13 mouse cellular contexts compared by ENCODE assay signal in genomic region chr5:75450564-75450963, GRCm38 (mm10).
DNase-seq lines count a peak whose midpoint lies in the region; ATAC-seq and TF ChIP-seq lines count a peak whose summit lies in the region.
"Had no signal": no experiment of that assay in that cellular context is flagged by ENCODE, and none has a peak within 500 bp of the region (broad histone marks: within the 10 kb centered on the region; RNA-seq: fewer than 3 reads in every experiment).

No protein-coding gene starts in this region.

- H3K9me3 ChIP-seq in erythroblast, embryonic 14.5 days (ENCODE audit: control insufficient read depth, low read length): no peaks in the 10 kb centered on the region
- H3K9me3 ChIP-seq in kidney, embryonic 14.5 days (ENCODE audit: control insufficient read depth, low read length): no peaks in the 10 kb centered on the region
- no peaks in the 10 kb centered on the region for H3K9me3 ChIP-seq in MEL (replicated peaks; ENCODE audit: insufficient read depth, low read length)
- no peaks in the 10 kb centered on the region for H3K9me3 ChIP-seq in liver, embryonic 15.5 days (replicated peaks)
- no peaks in the 10 kb centered on the region for H3K9me3 ChIP-seq in forebrain, embryonic 13.5 days (replicated peaks)
- H3K9me3 ChIP-seq: limb, embryonic 13.5 days had no signal

- H3K9ac ChIP-seq in kidney, embryonic 14.5 days (ENCODE audit: low read depth, low read length): no peak overlapping the region
- H3K9ac ChIP-seq in MEL (ENCODE audit: control insufficient read depth, low read depth, low read length, poor library complexity, severe bottlenecking): peak overlapping the region; percentile 78
- H3K9ac ChIP-seq in liver, embryonic 15.5 days: no peak overlapping the region
- H3K9ac ChIP-seq in forebrain, embryonic 13.5 days: no peak overlapping the region
- H3K9ac ChIP-seq: limb, embryonic 13.5 days had no signal

- H3K27me3 ChIP-seq in erythroblast, embryonic 14.5 days (ENCODE audit: control insufficient read depth): no peaks in the 10 kb centered on the region
- H3K27me3 ChIP-seq in kidney, adult 2 months (replicated peaks; ENCODE audit: control insufficient read depth, insufficient read depth, low read length): no peaks in the 10 kb centered on the region
- H3K27me3 ChIP-seq in kidney, embryonic 14.5 days (ENCODE audit: control insufficient read depth, insufficient read depth, low read length): no peaks in the 10 kb centered on the region
- no peaks in the 10 kb centered on the region for H3K27me3 ChIP-seq in MEL (ENCODE audit: control insufficient read depth in 1 of 2, insufficient read depth in 2 of 2, low read length in 2 of 2)
- no peaks in the 10 kb centered on the region for H3K27me3 ChIP-seq in liver, embryonic 15.5 days
- H3K27me3 ChIP-seq in forebrain, embryonic 13.5 days: 0 out of 2 replicates have a peak, but pooled peaks cover 3% of the 10 kb centered on the region

- H3K79me2 ChIP-seq in MEL (ENCODE audit: control insufficient read depth, insufficient read depth, low read length, poor library complexity): peaks cover 2% of the 10 kb centered on the region; the same call in 1 of the 2 replicates

- TF ChIP-seq CTCF in kidney, adult 2 months (conservative IDR thresholded peaks at IDR 0.05; ENCODE audit: insufficient read depth, insufficient read length, low read depth, low read length): no peak
- TF ChIP-seq CTCF in MEL (IDR thresholded peaks at IDR 0.05 in 2 of 3, conservative IDR thresholded peaks at IDR 0.05 in 1 of 3; ENCODE audit: control insufficient read depth in 1 of 3, insufficient read depth in 1 of 3, low read depth in 2 of 3, low read length in 3 of 3, poor library complexity in 1 of 3, severe bottlenecking in 1 of 3): no peak

- no peak for TF ChIP-seq POLR2A in kidney, adult 2 months (IDR thresholded peaks at IDR 0.05; ENCODE audit: low read depth, low read length)
- TF ChIP-seq POLR2A in MEL (IDR thresholded peaks at IDR 0.05; ENCODE audit: control insufficient read depth in 1 of 2, insufficient read depth in 1 of 2, low read depth in 1 of 2, low read length in 2 of 2, poor library complexity in 1 of 2): peak in 1 of 2 experiments; percentile 80; a peak in 2 of 4 replicates

- H3K4me3 ChIP-seq in erythroblast, embryonic 14.5 days (replicated peaks): peak overlapping the region; percentile 29
- H3K4me3 ChIP-seq in kidney, adult 2 months (ENCODE audit: insufficient read depth, low read depth, low read length): no peak overlapping the region
- H3K4me3 ChIP-seq in kidney, embryonic 14.5 days (ENCODE audit: low read length): no peak overlapping the region
- peak overlapping the region; percentile 56 to 61 for H3K4me3 ChIP-seq in MEL (ENCODE audit: control insufficient read depth in 1 of 2, insufficient read depth in 1 of 2, low read depth in 2 of 2, low read length in 2 of 2)
- H3K4me3 ChIP-seq in liver, embryonic 15.5 days (replicated peaks): no peak overlapping the region
- H3K4me3 ChIP-seq in forebrain, embryonic 13.5 days: no peak overlapping the region
- H3K4me3 ChIP-seq: left cerebral cortex, adult 2 months; limb, embryonic 13.5 days had no signal

- no peak overlapping the region for H3K27ac ChIP-seq in kidney, adult 2 months (ENCODE audit: insufficient read depth, low read depth, low read length)
- H3K27ac ChIP-seq in kidney, embryonic 14.5 days (ENCODE audit: low read depth, low read length): no peak overlapping the region
- H3K27ac ChIP-seq in MEL (ENCODE audit: control insufficient read depth, low read depth, low read length): peak overlapping the region; percentile 99
- H3K27ac ChIP-seq in liver, embryonic 15.5 days (replicated peaks): peak overlapping the region; percentile 65; the same call in 1 of the 2 replicates
- H3K27ac ChIP-seq in forebrain, embryonic 13.5 days: no peak overlapping the region
- H3K27ac ChIP-seq: left cerebral cortex, adult 2 months; limb, embryonic 13.5 days had no signal

- H3K4me2 ChIP-seq in kidney, embryonic 14.5 days (replicated peaks; ENCODE audit: low read depth, low read length): no peak overlapping the region
- H3K4me2 ChIP-seq in liver, embryonic 15.5 days: peak overlapping the region; percentile 44
- H3K4me2 ChIP-seq in forebrain, embryonic 13.5 days: no peak overlapping the region
- H3K4me2 ChIP-seq: limb, embryonic 13.5 days had no signal

- no peaks in the 10 kb centered on the region for H3K36me3 ChIP-seq in erythroblast, embryonic 14.5 days (ENCODE audit: control insufficient read depth)
- no peaks in the 10 kb centered on the region for H3K36me3 ChIP-seq in kidney, adult 2 months (ENCODE audit: control insufficient read depth, insufficient read depth, low read length)
- H3K36me3 ChIP-seq in kidney, embryonic 14.5 days (ENCODE audit: control insufficient read depth, insufficient read depth, low read length): no peaks in the 10 kb centered on the region
- peaks cover 0 to 14% of the 10 kb centered on the region in 2 experiments; a peak in 2 of 4 replicates for H3K36me3 ChIP-seq in MEL (ENCODE audit: control insufficient read depth in 1 of 2, insufficient read depth in 2 of 2, low read length in 2 of 2)
- no peaks in the 10 kb centered on the region for H3K36me3 ChIP-seq in liver, embryonic 15.5 days (replicated peaks)
- no peaks in the 10 kb centered on the region for H3K36me3 ChIP-seq in forebrain, embryonic 13.5 days (ENCODE audit: poor library complexity, severe bottlenecking)
- H3K36me3 ChIP-seq: limb, embryonic 13.5 days had no signal

- 65% methylated on average over 9 of the region's 9 CpGs for WGBS in kidney, adult 2 months
- WGBS in kidney, embryonic 14.5 days: 56% methylated on average over 9 of the region's 9 CpGs
- 26% methylated on average over 9 of the region's 9 CpGs for WGBS in liver, embryonic 15.5 days (ENCODE audit: insufficient replicate concordance)
- WGBS in forebrain, embryonic 13.5 days: 55% methylated on average over 9 of the region's 9 CpGs

- ATAC-seq in erythroblast, adult 5-6 weeks (replicated peaks; ENCODE audit: low FRiP score, poor library complexity, severe bottlenecking): no peak
- ATAC-seq in kidney, embryonic 14.5 days (ENCODE audit: low FRiP score, low TSS enrichment): no peak; the same call in 1 of the 2 replicates
- peak; percentile 73 for ATAC-seq in liver, embryonic 15.5 days (ENCODE audit: insufficient read depth)
- ATAC-seq in forebrain, embryonic 13.5 days: no peak

- peak in 1 of 2 experiments; percentile 62; a peak in 1 of 4 replicates for TF ChIP-seq EP300 in MEL (IDR thresholded peaks at IDR 0.05; ENCODE audit: low read depth in 1 of 2, low read length in 2 of 2)

- no peak; the same call in 1 of the 2 replicates for TF ChIP-seq RAD21 in MEL (IDR thresholded peaks at IDR 0.05; ENCODE audit: low read depth, low read length)

- H3K4me1 ChIP-seq in erythroblast, embryonic 14.5 days (ENCODE audit: control insufficient read depth): peaks cover 22% of the 10 kb centered on the region
- H3K4me1 ChIP-seq in kidney, adult 2 months (ENCODE audit: control insufficient read depth, insufficient read depth, low read length): no peaks in the 10 kb centered on the region
- no peaks in the 10 kb centered on the region for H3K4me1 ChIP-seq in kidney, embryonic 14.5 days (ENCODE audit: control insufficient read depth, insufficient read depth, low read length)
- peaks cover 5 to 28% of the 10 kb centered on the region in 2 experiments for H3K4me1 ChIP-seq in MEL (ENCODE audit: control insufficient read depth in 1 of 2, insufficient read depth in 2 of 2, low read length in 2 of 2)
- peaks cover 25% of the 10 kb centered on the region for H3K4me1 ChIP-seq in liver, embryonic 15.5 days (replicated peaks)
- H3K4me1 ChIP-seq in forebrain, embryonic 13.5 days: 0 out of 2 replicates have a peak, but pooled peaks cover 14% of the 10 kb centered on the region

- peak; percentile 47 for DNase-seq in kidney, adult 2 months
- peak; percentile 97 for DNase-seq in MEL (ENCODE audit: low read depth, low spot score)
- DNase-seq in right cerebral cortex, postnatal 10 days (ENCODE audit: low spot score in 2 of 2): no peak
- DNase-seq: B cell, adult 2 months; cerebellum, adult 9-11 months; lung, postnatal 14 days had no signal

TF ChIP-seq in MEL, 35 proteins besides CTCF, POLR2A, EP300 and RAD21 (continues in another document):
- no peak for TF ChIP-seq CHD1 (IDR thresholded peaks at IDR 0.05; ENCODE audit: low read depth, low read length)
- TF ChIP-seq ZNF384 (IDR thresholded peaks at IDR 0.05; ENCODE audit: low read depth, low read length): peak; percentile 99
- TF ChIP-seq MXI1 (IDR thresholded peaks at IDR 0.05; ENCODE audit: low read depth, low read length): peak; percentile 56; the same call in 1 of the 2 replicates
- peak; percentile 91 for TF ChIP-seq ZMIZ1 (IDR thresholded peaks at IDR 0.05; ENCODE audit: low read depth, low read length)
- peak; percentile 38; the same call in 1 of the 2 replicates for TF ChIP-seq MYC (IDR thresholded peaks at IDR 0.05; ENCODE audit: low read depth, low read length)
- TF ChIP-seq ZKSCAN1 (IDR thresholded peaks at IDR 0.05; ENCODE audit: low read depth, low read length): peak; percentile 68; the same call in 1 of the 2 replicates
- TF ChIP-seq USF2 (IDR thresholded peaks at IDR 0.05; ENCODE audit: borderline replicate concordance in 1 of 2, insufficient read depth in 1 of 2, low read depth in 1 of 2, low read length in 2 of 2): no peak
- no peak for TF ChIP-seq MAFK (IDR thresholded peaks at IDR 0.05; ENCODE audit: borderline replicate concordance, low read depth, low read length)
- TF ChIP-seq BHLHE40 (IDR thresholded peaks at IDR 0.05; ENCODE audit: borderline replicate concordance, low read depth, low read length): no peak
- no peak for TF ChIP-seq ZC3H11A (IDR thresholded peaks at IDR 0.05; ENCODE audit: low read depth, low read length)
- no peak for TF ChIP-seq USF1 (IDR thresholded peaks at IDR 0.05; ENCODE audit: low read depth, low read length)
- TF ChIP-seq JUND (IDR thresholded peaks at IDR 0.05; ENCODE audit: low read depth, low read length): no peak
- TF ChIP-seq CHD2 (IDR thresholded peaks at IDR 0.05; ENCODE audit: low read length): no peak; the same call in 1 of the 2 replicates
- TF ChIP-seq NELFE (IDR thresholded peaks at IDR 0.05; ENCODE audit: low read depth, low read length): peak; percentile 73
- TF ChIP-seq ETS1 (IDR thresholded peaks at IDR 0.05; ENCODE audit: low read depth, low read length): peak; percentile 51; the same call in 1 of the 2 replicates
- TF ChIP-seq POLR2AphosphoS5 (IDR thresholded peaks at IDR 0.05; ENCODE audit: borderline replicate concordance, low read depth, low read length): no peak
- TF ChIP-seq POLR2AphosphoS2 (IDR thresholded peaks at IDR 0.05; ENCODE audit: low read length): peak; percentile 52; the same call in 1 of the 2 replicates
- TF ChIP-seq MAX (IDR thresholded peaks at IDR 0.05; ENCODE audit: low read length): no peak; the same call in 1 of the 2 replicates
- 0 out of 2 replicates have a peak, but pooled peaks have one; percentile 27 for TF ChIP-seq UBTF (IDR thresholded peaks at IDR 0.05; ENCODE audit: borderline replicate concordance, insufficient read depth, low read depth, low read length)
- no peak for TF ChIP-seq GABPA (IDR thresholded peaks at IDR 0.05; ENCODE audit: low read depth, low read length)
- no peak for TF ChIP-seq TAL1 (IDR thresholded peaks at IDR 0.05; ENCODE audit: low read length)

Comparison
In these comparisons a context has a peak if more than half of its experiments do, and no peak if none do; other contexts are left out.
1. H3K4me3 ChIP-seq: peak in erythroblast, embryonic 14.5 days (single experiment) and MEL (2 of 2); none in kidney, adult 2 months (single experiment), kidney, embryonic 14.5 days (single experiment), liver, embryonic 15.5 days (single experiment) and forebrain, embryonic 13.5 days (single experiment).
2. DNase-seq: peak in kidney, adult 2 months (single experiment) and MEL (single experiment); none in right cerebral cortex, postnatal 10 days (0 of 2).
3. H3K27ac ChIP-seq: peak in MEL (single experiment) and liver, embryonic 15.5 days (single experiment); none in kidney, adult 2 months (single experiment), kidney, embryonic 14.5 days (single experiment) and forebrain, embryonic 13.5 days (single experiment).